ENCODE assay signal across 7 mouse cellular contexts in the genomic region with DNA sequence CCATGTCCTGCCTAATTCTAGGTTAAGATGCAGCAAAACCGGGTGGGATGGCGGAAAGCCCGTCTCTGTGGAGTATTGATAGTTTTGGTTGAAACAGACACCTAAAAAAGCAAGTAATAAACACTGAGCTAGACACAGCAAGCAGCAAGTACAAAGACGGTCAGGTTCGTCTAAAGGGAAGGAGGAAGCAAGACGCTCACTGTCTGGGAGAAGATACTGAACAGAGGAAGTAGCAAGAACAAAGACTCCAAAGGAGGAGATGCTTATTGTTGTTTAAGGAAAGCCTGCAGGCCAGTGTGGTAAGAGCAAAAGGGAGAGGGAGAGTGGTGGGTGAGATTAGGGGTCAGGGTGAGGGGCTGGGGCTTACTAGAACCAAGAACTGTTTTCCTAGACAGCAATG. TPM values are rescaled to one million over a fixed set of nuclear protein-coding genes. Genes with fewer than 3 reads are reported as not detected.
A peak's percentile ranks its signal among the peaks of the same experiment; 100 is the strongest.
DNase-seq lines count a peak whose midpoint lies in the region; ATAC-seq and TF ChIP-seq lines count a peak whose summit lies in the region.

No protein-coding gene starts in this region.

- no peaks in the 10 kb centered on the region for H3K9me3 ChIP-seq in lung, embryonic 14.5 days (ENCODE audit: low read depth, low read length)
- H3K9me3 ChIP-seq in forebrain, embryonic 15.5 days = no peaks in the 10 kb centered on the region
- no peaks in the 10 kb centered on the region for H3K9me3 ChIP-seq in liver, embryonic 11.5 days (ENCODE audit: control insufficient read depth, low read length)

- no peaks in the 10 kb centered on the region for H3K27me3 ChIP-seq in lung, embryonic 14.5 days (ENCODE audit: insufficient read depth, low read length)
- no peaks in the 10 kb centered on the region for H3K27me3 ChIP-seq in forebrain, embryonic 15.5 days
- H3K27me3 ChIP-seq in liver, embryonic 11.5 days (replicated peaks; ENCODE audit: control insufficient read depth, insufficient read depth, low read length) = no peaks in the 10 kb centered on the region
- no peaks in the 10 kb centered on the region for H3K27me3 ChIP-seq in splenic B cell, adult 2 months (ENCODE audit: control insufficient read depth, insufficient read depth, low read length, poor library complexity, severe bottlenecking)

- no peak for ATAC-seq in lung, embryonic 14.5 days (ENCODE audit: insufficient read depth)
- ATAC-seq in forebrain, embryonic 15.5 days (replicated peaks) = no peak
- no peak for ATAC-seq in liver, embryonic 11.5 days (replicated peaks; ENCODE audit: low FRiP score)

- H3K4me1 ChIP-seq in lung, embryonic 14.5 days (ENCODE audit: insufficient read depth) = no peaks in the 10 kb centered on the region; the same call in 1 of the 2 replicates
- H3K4me1 ChIP-seq in forebrain, embryonic 15.5 days = peaks cover 39% of the 10 kb centered on the region
- H3K4me1 ChIP-seq in liver, embryonic 11.5 days (replicated peaks; ENCODE audit: control insufficient read depth, insufficient read depth, low read length) = peaks cover 16% of the 10 kb centered on the region

- 0 out of 2 replicates have a peak, but pooled peaks cover 12% of the 10 kb centered on the region for H3K36me3 ChIP-seq in lung, embryonic 14.5 days (ENCODE audit: insufficient read depth)
- no peaks in the 10 kb centered on the region for H3K36me3 ChIP-seq in forebrain, embryonic 15.5 days
- H3K36me3 ChIP-seq in liver, embryonic 11.5 days (ENCODE audit: control insufficient read depth, insufficient read depth, low read length) = no peaks in the 10 kb centered on the region
- 0 out of 2 replicates have a peak, but pooled peaks cover 1% of the 10 kb centered on the region for H3K36me3 ChIP-seq in splenic B cell, adult 2 months (ENCODE audit: control insufficient read depth, insufficient read depth, low read length, poor library complexity, severe bottlenecking)

- peak overlapping the region; percentile 32; the same call in 1 of the 2 replicates for H3K27ac ChIP-seq in lung, embryonic 14.5 days (ENCODE audit: low read depth)
- 0 out of 2 replicates have a peak overlapping the region, but pooled peaks have one; percentile 27 for H3K27ac ChIP-seq in forebrain, embryonic 15.5 days (replicated peaks)
- H3K27ac ChIP-seq in liver, embryonic 11.5 days (ENCODE audit: low read depth, low read length) = no peak overlapping the region

- 0 out of 2 replicates have a peak overlapping the region, but pooled peaks have one; percentile 14 for H3K9ac ChIP-seq in lung, embryonic 14.5 days
- H3K9ac ChIP-seq in forebrain, embryonic 15.5 days (replicated peaks) = peak overlapping the region; percentile 29; the same call in 1 of the 2 replicates
- no peak overlapping the region for H3K9ac ChIP-seq in liver, embryonic 11.5 days (ENCODE audit: low read depth, low read length)

- DNase-seq in lung, embryonic 14.5 days = no peak
- no peak for DNase-seq in lung, postnatal 36 days
- DNase-seq in liver, embryonic 11.5 days (ENCODE audit: low spot score) = no peak
- peak; percentile 19 for DNase-seq in splenic B cell, adult 2 months (ENCODE audit: low read depth, low spot score)
- no peak for DNase-seq in layer of hippocampus, adult 11-12 months (ENCODE audit: low spot score)
- DNase-seq in urinary bladder, postnatal 10 days (ENCODE audit: low spot score) = no peak

- TF ChIP-seq CTCF in lung, embryonic 14.5 days (IDR thresholded peaks at IDR 0.05; ENCODE audit: low read depth) = no peak

- H3K4me2 ChIP-seq in lung, embryonic 14.5 days = peak overlapping the region; percentile 73
- peak overlapping the region; percentile 55 for H3K4me2 ChIP-seq in forebrain, embryonic 15.5 days (replicated peaks)
- peak overlapping the region; percentile 91 for H3K4me2 ChIP-seq in liver, embryonic 11.5 days

- H3K4me3 ChIP-seq in lung, embryonic 14.5 days (ENCODE audit: low read depth, low read length) = peak overlapping the region; percentile 89
- H3K4me3 ChIP-seq in forebrain, embryonic 15.5 days = no peak overlapping the region
- H3K4me3 ChIP-seq in liver, embryonic 11.5 days (ENCODE audit: low read depth, low read length) = 0 out of 2 replicates have a peak overlapping the region, but pooled peaks have one; percentile 1

- 44% methylated on average over 6 of the region's 6 CpGs for WGBS in lung, embryonic 14.5 days
- 49% methylated on average over 6 of the region's 6 CpGs for WGBS in forebrain, embryonic 15.5 days
- WGBS in liver, embryonic 11.5 days = 53% methylated on average over 6 of the region's 6 CpGs

RNA-seq across cellular contexts. Expression of gene Atl1, which starts 2.4 kb away (rescaled TPM):
- 3.2 and 3.6 TPM in 2 replicates for polyA plus RNA-seq in lung, embryonic 14.5 days (2014; fragmentation: Nextera tagmentation; extraction: Ambion mirVana)
- 110 and 123 TPM in 2 replicates for polyA plus RNA-seq in forebrain, embryonic 15.5 days (2015; fragmentation: Nextera tagmentation; extraction: Ambion mirVana)
- 1.0 and 1.5 TPM in 2 replicates for polyA plus RNA-seq in liver, embryonic 11.5 days (2014; fragmentation: Nextera tagmentation; extraction: Ambion mirVana)

RNA-seq across cellular contexts. Expression of gene Map4k5, which starts 2.9 kb away (rescaled TPM):
- polyA plus RNA-seq in lung, embryonic 14.5 days (2014; fragmentation: Nextera tagmentation; extraction: Ambion mirVana) = 43.9 and 49.0 TPM in 2 replicates
- 33.6 and 33.9 TPM in 2 replicates for polyA plus RNA-seq in forebrain, embryonic 15.5 days (2015; fragmentation: Nextera tagmentation; extraction: Ambion mirVana)
- 21.5 and 26.8 TPM in 2 replicates for polyA plus RNA-seq in liver, embryonic 11.5 days (2014; fragmentation: Nextera tagmentation; extraction: Ambion mirVana)

Comparison
In these comparisons a context has a peak if more than half of its experiments do, and no peak if none do; other contexts are left out.
1. RNA of gene Atl1, which starts 2.4 kb away (polyA plus RNA-seq): 110 to 123 TPM in forebrain, embryonic 15.5 days; 3.2 to 3.6 TPM in lung, embryonic 14.5 days and 1.0 to 1.5 TPM in liver, embryonic 11.5 days; every median in the first group is over 10 times any median in the second.
2. Peak in every context shown above with its lines, with median percentiles within 50 percentile points of each other: H3K4me2 ChIP-seq.